Mouse (Mus musculus): ENCODE results near the gene Aebp1.
A peak's percentile ranks its signal among the peaks of the same experiment; 100 is the strongest.

Gene Aebp1

DNA sequence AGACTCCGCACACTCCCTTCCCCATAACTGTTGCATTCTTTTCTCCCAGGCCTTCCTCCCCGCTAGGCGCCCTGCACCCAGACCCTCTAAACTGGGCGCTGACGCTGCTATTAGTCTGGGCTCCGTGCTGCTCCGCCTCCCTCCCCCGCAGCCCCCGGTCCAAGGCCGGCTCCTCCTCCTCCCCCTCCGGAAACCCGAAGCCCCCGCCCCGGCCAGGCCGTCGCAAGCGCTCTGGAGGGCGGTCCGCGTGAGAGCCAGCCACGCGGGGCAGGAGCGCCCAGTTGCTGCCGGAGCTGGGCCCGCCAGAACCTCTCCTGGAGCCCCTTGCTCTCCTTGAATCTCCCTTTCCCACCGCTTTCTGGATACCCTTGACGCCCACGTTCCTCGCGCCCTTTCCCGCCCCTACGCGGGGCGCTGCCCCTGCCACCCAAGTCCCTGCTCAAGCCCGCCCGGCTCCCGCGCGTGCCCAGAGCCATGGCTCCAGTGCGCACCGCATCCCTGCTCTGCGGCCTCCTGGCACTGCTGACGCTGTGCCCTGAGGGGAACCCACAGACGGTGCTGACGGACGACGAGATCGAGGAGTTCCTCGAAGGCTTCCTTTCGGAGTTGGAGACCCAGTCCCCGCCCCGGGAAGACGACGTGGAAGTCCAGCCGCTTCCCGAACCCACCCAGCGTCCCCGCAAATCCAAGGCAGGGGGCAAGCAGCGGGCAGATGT lies at the start of gene Aebp1:
Gene Aebp1 (plus strand): TSS at position 270 of the 716 bp plus-strand sequence.
- DNase-seq (ENCODE audit: low spot score): no peak

- DNase-seq (ENCODE audit: low spot score): no peak
Observed at GRCm38 (mm10) chr11:5813381-5813780, 48.4 kb upstream of the Aebp1 start.

DNA sequence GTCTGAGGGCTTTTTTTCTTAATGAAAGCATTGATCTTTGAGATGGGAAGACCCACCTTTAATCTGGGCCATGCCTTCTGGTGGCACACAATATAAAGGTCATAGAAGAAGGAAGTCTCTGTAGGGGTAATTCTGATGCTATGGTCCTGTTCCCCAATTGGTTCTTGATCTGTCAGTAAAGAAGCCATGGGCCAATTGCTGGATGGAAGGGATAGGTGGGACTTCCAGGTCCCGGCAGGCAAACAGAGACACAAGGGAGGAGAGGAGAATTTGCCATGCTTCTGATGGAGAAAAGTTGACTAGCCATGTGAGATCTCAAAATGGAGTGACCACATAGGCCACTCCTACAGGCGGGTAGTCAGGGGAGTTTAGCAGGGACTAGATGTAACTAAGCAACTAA lies 42.5 kb upstream of the Aebp1 start:
- DNase-seq (ENCODE audit: low spot score): no peak

DNA sequence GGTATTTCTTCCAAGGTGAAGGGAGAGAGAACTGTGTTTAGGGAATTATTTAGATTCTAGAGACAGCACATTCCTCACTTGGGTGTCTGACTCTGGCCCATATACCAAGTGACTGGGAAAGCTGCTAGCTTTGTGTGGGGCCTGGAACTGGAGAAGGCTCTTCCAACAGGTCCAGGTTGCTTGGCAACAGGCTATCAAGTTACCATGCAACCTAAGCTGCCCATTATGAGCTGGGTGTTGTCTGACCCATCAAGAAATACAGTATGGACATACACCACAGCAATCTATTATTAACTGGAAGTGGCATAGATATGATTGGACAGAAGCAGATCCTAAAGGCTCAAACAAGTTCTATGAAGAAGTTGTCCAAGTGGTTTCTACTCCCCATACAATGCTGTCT lies 36.3 kb upstream of the Aebp1 start:
- DNase-seq (ENCODE audit: low spot score): no peak

DNA sequence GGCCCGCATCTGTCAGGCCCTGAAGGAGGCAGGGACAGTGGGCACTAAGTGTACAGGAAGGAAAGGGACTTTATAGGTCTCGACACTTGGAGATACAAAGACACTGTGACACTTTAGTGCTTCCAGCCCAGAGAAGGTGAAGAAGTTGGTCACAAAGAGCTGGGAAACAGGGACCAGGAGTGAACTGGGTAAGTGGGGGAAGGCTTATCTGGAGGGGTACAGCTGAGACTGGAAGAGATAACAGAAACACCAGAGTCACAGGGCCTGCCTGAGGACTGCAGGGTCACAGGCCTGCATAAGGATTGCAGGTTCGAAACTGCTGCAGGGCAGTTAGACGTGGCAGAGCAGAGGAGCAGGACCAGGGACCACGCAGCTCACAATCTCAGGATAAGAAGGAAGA lies 33.8 kb upstream of the Aebp1 start:
- no peak for DNase-seq (ENCODE audit: low spot score)

DNA sequence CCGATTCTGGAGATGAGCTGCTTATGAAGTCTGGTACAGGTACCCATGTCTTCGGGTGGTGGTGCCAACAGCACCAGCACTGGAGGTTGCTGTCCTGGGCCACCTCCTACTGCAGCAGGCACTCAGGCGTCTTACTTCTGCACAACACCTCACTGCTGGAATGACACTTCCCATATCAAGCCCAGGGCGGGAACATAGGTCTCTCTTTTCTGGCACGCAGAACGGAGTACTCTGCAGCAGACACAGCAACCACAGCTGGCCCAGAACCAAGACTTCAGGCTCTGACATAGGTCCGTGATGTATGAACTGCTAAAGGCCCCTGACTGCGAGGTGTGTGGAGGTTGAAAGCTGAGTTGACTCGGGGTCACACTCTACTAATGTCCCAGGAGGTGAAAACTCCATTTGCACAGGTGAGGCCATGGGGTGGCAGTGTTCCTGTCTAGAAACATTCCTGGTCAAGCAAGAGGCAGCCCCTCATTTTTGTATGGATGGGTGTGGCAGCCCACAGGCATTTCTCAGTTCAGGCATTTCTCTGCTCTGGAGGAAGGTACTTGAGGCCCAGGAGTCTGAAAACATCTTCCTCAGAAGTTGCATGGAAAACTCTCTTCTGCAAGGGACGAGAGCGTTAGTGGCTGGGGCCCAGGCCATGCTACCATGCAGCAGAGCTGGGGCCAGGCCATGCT lies 33.1 kb upstream of the Aebp1 start:
- DNase-seq (ENCODE audit: low spot score): no peak

GRCm38 (mm10) chr11:5829327-5829726 lies 32.4 kb upstream of the Aebp1 start:
- DNase-seq (ENCODE audit: low spot score): no peak

- no peak for DNase-seq (ENCODE audit: low spot score)
Observed at GRCm38 (mm10) chr11:5834506-5834905, 27.2 kb upstream of the Aebp1 start.

GRCm38 (mm10) chr11:5835057-5835456 lies 26.7 kb upstream of the Aebp1 start:
- no peak for DNase-seq (ENCODE audit: low spot score)

GRCm38 (mm10) chr11:5836126-5836525 lies 25.6 kb upstream of the Aebp1 start:
- DNase-seq (ENCODE audit: low spot score): no peak

DNA sequence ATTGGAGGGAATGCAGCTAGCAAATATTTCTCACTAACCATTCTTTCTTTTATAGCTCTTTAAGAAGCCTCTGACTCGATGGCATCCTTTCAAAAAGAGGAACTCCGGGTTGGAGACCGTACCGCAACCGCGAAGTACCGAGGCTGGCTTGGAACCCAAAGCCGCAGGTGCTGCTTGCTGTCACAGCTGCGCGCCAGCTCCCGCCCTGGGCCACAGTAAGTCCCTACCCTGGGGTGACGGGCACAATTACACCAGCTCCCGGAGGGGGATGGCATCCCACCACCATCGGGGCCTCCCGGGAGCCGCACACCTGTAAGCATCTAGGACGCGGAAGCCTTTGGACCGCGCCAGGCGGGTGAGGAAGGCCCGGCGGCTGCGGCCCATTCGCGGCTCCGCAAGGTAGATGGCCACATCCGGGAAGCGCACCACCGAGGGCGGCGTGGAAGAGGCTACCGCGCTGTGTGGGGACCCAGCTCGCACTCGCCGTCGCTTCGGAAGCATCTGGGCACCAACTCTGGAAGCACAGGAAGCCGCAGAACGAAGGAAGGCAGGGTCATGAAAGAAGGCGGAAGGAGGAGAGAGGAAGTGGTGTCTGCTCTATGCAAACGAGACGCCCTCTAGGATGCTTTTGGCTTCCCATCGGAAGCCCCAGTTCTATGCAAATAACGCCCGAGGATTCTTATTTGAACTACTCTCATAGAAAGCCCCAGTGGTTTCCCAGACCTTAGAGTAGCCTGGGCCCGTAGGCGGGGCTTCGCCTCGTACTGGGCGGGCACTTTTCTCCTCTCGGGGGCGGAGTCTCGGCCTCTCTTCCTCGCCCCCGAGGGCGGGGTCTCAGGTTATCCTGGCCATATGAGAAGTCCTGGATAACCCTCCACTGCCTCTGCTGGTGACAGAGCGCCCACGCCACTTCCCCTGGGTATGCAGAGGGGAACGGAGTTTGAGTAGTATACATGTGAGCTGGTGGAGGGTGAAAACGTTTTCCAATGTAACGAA lies 24.2 kb upstream of the Aebp1 start, which contains the start of gene Polm:
Gene Polm (minus strand): TSS at position 766 of the 996 bp plus-strand sequence.
- peak; percentile 85 for DNase-seq (ENCODE audit: low spot score)

GRCm38 (mm10) chr11:5840346-5840745 lies 21.4 kb upstream of the Aebp1 start:
- no peak for DNase-seq (ENCODE audit: low spot score)

DNA sequence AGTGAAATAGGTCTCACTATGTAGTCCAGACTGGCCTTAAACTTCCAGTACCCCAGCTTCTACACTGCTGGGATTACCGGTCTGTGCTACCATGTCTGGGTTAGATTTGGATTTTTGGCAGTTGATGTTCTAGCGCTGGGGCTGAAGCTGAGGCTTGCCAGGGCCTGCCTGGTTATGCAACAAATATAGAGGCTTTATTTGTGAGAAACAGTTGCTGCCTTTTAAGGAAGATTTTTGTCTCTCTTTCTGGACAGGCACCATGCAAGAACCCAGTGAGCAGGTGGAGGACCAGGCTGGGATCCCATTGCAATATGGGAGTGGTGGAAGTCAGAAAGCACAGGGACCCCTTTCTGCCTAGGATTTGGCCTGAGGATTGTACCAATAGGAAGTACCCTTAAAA lies 20.0 kb upstream of the Aebp1 start:
- no peak for DNase-seq (ENCODE audit: low spot score)

DNA sequence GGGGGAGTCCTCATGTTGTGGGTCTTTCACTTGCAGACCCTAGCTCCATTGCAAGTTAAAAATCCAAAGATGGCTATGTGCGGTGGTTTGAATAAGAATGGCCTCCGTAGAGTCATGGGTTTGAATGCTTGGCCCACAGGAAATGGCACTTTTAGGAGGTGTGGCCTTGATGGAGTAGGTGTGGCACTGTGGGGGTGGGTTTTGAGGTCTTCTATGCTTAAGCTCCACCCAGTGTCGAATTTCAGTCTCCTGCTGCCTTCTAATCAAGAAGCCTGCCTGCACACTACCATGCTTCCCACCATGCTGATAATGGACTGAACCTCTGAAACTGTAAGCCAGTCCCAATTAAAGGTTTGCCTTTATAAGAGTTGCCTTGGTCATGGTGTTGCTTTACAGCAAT lies 18.6 kb upstream of the Aebp1 start:
- DNase-seq (ENCODE audit: low spot score): no peak

- no peak for DNase-seq (ENCODE audit: low spot score)
Observed at GRCm38 (mm10) chr11:5846639-5847345, 15.0 kb upstream of the Aebp1 start.

DNA sequence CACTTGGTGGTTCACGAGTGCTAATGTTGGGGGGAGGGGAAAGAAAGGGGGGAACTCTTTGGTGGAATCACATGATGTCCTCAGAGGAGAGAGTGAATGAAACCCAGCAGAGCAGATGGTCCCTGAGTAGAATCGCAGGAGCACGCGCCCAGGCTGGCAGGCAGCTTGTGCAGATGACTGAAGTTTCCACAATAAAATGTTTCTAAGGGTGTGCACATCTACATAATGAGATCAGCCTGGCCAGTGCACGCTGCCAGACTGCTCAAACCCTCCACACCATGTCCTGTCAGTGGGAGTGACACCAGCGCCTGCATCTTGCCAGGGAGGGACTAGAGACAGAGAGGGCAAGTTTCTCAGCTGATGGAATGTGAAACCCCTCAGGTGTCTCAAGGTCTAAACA lies 13.0 kb upstream of the Aebp1 start:
- DNase-seq (ENCODE audit: low spot score): no peak

DNA sequence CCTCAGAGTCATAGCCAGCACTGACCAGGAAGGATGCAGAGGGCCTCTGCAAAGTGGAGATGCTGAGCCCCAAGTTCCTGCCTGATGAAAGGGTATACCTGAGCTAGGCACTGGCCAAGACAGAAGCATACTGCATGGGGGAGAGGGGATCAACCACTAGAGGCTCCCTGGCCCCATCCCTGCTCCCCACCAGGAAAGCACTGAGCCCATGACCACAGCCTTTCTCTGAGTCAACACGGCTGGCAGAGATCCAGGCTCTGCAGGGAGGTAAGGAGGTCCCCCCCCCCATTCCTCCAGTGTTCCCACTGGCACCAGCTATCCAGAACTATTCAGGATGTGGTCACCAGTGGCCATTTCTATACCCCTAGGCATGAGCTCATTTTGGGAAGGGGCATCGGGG lies 12.4 kb upstream of the Aebp1 start:
- DNase-seq (ENCODE audit: low spot score): no peak

DNA sequence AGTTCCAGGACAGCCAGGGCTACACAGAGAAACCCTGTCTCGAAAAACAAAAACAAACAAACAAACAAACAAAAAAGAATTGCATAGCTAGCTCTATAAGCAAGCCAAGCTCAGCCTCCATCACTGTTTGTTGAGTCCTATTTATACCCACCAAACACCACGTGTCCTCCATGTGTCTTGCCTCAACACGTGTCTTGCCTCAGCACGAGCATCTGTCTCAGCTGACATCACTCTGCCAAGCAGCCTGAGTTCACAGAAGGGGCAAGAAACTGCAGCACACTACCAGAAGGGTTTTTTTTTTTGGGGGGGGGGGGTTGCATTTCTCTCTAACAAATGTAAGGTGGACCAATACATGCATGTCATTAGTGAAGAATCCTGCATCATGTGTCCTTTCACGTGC lies 11.3 kb upstream of the Aebp1 start:
- DNase-seq (ENCODE audit: low spot score): no peak

DNA sequence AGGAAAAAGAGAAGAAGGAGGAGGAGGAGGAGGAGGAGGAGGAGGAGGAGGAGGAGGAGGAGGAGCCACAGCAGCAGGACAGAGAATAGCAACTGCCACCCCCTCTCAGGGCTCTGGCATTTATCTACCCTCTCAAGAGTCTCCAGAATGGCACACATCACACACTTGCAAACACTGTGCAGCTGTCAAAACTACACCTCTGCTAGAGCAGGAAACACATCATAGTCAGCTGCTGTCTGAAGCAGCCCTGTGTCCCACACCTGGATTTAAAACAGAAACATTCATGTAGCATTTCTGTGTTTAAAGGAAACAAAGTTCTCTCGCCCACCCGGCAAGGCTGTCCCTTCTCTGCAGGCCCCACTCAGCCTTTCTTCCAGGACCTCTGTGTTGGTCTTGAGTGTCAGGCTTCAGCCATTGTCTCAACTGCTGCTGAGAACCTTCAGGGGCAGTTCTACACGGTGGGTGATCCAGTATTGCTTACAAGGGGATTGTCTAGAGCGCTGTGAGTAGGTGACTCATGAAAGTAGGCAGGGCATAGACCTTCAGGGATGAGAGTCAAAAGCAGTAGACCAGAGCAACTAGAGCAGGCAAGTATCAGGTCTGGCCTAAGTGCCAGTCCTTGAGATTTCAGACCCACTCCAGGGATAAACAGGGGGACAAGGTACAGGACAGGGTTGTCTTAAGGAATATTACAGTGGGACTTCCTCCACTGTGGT lies 10.6 kb upstream of the Aebp1 start:
- DNase-seq (ENCODE audit: low spot score): no peak

DNA sequence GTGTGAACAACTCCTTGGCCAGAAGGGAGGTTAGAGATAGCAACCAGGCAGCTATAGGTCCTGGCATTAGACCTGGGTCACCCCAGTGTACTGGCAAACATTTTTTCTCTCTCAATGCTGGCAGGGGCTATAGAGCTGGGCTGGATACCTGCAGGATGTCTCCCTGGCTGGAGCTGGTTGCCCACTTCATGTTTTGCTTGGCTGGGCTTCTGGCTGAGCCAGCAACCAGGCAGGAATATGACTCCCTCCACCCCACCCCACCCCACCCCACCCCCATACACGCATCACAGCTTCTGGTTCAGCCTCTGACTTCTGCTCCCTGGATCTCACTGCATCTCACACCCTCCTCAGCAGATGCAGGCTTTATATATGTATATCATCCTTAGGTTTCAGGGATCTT lies 9.4 kb upstream of the Aebp1 start:
- no peak for DNase-seq (ENCODE audit: low spot score)

GRCm38 (mm10) chr11:5855481-5855880 lies 6.3 kb upstream of the Aebp1 start:
- DNase-seq (ENCODE audit: low spot score): no peak

Data from spleen, adult 12 weeks (tissue).